Mouse (Mus musculus): ENCODE measurements at regions not wholly inside any gene's neighbourhood (a gene's known extent, or its start where the extent isn't known, plus 50 kb on each side); places are given as distances from the start of the nearest gene placed in this dataset.

DNA sequence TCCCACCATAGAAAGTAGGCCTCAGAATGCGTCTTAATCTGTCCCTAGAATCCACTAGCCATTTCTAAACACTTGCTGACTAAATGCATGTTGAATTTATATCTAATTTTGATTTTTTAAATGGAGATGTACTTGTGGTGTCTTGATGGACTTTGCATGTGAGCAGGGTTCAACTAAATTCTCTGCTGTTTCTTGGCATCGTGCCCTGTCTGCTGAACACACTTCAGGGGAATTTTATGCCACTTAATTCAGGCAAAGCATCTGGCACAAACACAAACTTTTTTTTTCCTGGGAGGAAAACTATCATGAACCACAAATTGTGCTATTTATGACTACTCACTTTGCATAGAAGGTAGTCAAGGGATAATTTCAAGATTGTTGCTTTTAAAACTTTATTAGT is 87.7 kb downstream of the Stc2 start:
- DNase-seq (ENCODE audit: extremely low spot score), result no peak

DNA sequence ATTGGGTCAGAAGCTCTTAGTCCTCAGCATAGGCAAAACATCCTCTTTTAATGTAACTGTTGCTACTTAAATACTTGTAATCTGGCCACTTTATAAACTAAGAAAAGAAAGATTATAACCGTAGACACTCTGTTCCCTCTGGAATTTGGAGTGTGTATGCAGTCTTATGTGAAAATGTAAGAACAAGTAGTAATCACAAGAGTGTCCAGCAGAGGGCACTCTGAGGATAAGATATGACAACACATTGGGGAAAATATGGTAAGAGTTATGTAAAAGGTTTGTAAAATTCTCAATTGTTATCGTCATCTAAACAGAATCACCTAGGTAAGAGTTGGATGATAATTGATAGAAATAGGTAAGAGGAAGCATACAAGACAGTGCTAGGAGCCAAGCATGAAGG is 66.2 kb upstream of the Gm17332 start:
- DNase-seq (ENCODE audit: extremely low spot score), result peak; percentile 56

Data from embryo, embryonic 9.5 days (tissue).